Mouse (Mus musculus): ENCODE data around the gene Lsm12.

The Lsm12 gene

DNA sequence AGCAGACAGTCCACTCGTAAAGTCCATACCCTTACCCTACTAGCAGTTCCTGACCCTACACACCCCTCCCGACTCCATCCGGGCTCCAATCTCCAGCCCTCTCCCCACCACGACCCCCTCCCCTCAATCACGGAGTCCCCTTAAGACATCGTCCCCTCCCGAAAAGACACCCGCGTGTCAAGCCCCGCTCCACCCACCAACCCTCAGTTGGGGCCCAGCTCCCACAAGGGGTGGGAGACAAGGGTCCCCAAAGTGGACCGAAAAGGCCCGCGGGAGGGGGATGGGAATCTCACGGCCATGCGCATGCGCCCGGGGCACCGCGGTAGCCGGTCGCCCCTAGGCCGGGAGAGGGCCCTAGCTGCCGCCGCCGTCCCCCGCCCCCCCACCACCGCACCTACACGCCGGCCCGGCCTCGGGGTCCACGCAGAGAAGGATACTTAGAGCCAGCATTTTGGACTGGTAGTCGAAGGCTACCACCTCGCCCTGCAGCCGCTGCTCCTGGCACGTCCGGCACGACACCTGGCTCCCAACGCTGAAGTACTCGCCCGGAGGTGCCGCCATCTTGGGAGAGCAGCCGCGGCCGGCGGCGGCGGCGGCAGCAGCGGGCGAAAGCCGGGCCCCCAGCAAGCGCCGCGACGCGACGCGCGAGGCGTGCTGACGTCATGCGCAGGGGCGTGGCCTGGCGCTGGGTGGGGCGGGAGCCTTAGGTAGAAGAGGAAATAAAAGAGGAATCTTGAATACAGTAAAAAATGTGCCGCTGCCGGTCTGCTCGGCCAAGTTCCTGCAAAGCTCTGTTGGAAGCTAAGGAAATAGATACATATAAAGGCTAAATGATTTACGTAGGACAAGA is at the start of gene Lsm12:
TSS of gene Lsm12 (minus strand) at position 651 of the 850 bp plus-strand sequence.
- DNase-seq: peak; percentile 97

DNA sequence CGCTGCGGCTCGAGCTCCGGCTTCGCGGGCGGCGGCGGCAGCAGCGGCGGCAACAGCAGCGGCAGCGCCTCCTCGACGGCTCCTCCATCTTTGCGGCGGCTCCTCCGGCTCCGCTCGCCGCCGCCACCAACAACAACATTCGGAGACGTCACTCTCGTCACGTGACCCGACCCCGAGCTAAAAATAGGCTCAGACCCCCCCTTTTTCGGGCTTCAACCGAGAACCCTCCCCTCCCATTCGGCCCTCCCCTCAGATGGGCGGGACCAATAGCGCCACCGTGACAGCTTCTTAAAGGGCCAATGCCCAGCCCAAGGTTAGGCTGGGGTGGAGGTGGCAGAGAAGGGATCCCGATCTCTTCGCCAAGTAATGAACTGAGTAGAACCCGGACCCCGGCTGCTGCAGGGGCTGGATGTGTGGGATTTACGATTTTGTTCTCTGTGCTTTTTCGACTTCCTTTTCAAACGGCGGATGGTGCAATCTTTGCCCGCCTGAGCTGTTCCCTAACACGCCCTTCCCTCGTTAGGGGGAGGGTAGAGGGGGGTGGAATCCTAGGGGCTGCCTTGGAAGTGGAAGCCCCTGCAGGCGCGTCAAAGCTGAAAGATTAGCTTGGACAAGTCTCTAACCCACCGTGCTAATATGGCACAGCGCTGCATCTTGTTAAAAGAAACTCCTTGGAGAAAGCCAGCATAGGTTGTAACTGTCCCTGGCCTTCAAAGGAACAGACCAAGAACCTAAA is 45.1 kb upstream of the Lsm12 start, which contains the start of gene Hdac5:
TSS of gene Hdac5 (minus strand) at position 161 of the 736 bp plus-strand sequence.
- peak; percentile 100 for DNase-seq

DNA sequence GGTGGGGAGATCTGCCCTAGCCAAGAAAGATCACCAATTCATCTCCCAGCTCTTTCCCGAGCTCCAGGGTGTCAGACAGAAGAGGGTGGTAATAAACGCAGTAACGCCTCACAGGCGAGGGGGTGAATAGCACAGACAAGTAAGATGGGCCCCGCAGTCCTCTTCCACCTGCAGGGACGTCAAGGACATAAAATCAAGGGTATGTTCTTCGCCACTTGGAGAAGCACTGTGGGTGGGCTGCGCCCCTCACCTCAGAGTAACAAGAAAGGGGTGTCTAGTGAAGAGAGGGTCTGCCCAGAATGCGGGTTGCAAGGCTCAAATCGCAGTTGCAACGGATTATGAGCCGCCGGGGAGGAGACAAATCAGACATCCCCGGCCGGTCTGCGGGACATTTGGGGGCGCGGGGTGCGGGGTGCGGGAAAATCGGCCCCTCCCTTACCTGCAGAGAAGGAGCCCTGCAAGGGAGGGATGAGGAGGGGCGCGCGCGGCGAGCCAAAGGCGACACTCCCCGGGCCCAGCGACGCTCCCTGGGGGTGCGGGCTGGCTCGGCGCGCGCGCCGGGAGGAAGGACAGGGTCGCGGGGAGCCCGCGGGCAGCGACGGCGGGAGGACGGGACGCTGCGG is 44.3 kb upstream of the Lsm12 start:
- peak; percentile 40 for DNase-seq

GRCm38 (mm10) chr11:102228646-102229268 is 43.7 kb upstream of the Lsm12 start:
- no peak for DNase-seq

- DNase-seq: no peak
These were observed 43.1 kb upstream of the Lsm12 start for GRCm38 (mm10) chr11:102228191-102228545.

- no peak for DNase-seq
These were observed 42.4 kb upstream of the Lsm12 start for GRCm38 (mm10) chr11:102227270-102228190.

GRCm38 (mm10) chr11:102226067-102226978 is 41.2 kb upstream of the Lsm12 start:
- peak; percentile 44 for DNase-seq

DNA sequence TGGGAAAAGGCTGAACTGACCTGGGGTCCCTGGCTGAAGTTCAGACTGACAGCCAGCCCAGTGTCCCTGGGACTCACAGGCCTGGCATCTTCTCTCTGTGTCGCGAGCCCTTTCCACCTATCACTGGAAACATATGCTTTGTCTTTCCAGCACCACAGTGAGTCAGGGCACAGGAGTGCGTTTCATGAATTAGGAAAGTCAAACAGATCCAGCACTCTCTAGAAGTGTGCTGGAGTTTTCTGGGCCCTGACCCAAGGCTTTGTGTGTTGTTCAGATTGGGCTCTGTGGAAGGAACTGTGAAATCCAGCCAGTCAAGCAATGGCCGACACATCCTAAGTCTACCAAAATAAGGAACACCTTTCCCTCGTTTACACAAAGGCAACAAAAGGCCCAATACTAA is 40.1 kb upstream of the Lsm12 start:
- peak; percentile 76 for DNase-seq

DNA sequence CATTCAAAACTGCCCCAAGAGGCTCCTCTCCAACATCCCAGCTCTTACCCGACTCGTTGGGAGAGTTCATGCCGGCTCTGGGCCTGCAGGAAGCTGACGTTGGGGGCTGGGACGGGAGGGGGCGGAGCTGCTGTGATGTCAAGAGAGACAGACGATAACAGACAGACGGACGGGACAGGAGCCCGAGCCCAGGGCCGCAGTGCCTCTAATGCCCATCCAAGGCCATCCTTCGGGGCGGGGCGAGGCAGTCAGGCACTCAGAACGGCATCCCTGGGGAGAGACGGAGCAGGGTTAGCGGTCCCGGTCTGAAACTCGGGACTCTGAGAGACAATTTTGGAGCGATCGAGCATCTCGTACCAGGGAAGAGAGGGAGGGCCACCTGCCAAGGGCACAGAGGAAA is 39.6 kb upstream of the Lsm12 start:
- peak; percentile 55 for DNase-seq

GRCm38 (mm10) chr11:102223166-102223565 is 38.1 kb upstream of the Lsm12 start:
- peak; percentile 69 for DNase-seq

- DNase-seq: no peak
These were observed 36.9 kb upstream of the Lsm12 start for GRCm38 (mm10) chr11:102221954-102222351.

DNA sequence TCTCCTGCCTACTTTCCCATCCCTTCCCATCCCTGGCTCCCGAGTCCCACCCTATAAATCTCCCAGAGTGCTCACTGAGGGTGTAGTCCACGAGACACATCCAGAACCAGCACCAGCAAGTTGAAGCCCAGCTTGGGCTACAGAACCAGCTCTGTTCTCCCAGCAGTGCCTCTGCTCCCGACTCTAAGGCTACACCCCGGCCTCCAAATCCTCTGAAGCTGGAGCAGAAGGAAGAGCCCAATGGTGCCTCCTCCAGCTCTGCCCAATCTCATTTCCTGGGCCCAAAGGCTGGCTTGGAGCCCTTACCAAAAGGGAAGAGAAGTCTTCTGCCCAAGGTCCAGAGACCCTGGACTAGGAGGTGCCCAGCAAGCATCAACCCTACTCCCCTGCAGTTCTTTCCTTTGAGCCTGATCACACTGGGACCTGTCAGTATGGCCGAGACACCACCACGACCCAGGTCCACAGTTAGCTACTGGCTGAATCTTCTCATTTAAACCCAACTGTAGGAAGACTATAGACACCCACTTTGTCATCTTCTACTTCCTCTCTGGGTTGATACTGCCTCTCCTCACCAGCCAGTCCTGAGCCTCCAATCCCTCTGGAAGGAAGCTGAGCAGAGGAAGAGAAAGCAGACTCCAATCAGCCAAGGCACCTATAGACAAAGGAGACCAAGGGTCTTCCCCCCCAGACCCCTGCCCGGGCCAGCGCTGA is 36.3 kb upstream of the Lsm12 start:
- DNase-seq: no peak

- peak; percentile 55 for DNase-seq
These were observed 35.4 kb upstream of the Lsm12 start for GRCm38 (mm10) chr11:102220451-102220850.

DNA sequence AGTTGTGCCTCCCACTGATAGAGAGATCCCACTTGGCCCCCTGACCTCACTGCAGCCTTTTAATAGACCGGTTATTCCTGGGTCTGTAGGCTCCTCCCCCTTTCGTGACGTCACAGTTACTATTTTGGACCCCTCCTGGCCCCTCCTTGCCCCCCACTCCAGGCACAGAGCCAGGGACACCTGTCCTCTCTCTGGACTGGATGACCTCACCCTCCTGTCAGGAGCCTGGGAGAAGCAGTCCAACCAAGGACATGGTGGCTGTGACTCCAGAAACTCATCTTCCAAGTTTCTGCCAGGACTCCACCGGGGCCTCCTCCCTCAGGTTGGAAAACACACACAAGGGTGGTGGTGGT is 34.9 kb upstream of the Lsm12 start:
- DNase-seq: no peak

DNA sequence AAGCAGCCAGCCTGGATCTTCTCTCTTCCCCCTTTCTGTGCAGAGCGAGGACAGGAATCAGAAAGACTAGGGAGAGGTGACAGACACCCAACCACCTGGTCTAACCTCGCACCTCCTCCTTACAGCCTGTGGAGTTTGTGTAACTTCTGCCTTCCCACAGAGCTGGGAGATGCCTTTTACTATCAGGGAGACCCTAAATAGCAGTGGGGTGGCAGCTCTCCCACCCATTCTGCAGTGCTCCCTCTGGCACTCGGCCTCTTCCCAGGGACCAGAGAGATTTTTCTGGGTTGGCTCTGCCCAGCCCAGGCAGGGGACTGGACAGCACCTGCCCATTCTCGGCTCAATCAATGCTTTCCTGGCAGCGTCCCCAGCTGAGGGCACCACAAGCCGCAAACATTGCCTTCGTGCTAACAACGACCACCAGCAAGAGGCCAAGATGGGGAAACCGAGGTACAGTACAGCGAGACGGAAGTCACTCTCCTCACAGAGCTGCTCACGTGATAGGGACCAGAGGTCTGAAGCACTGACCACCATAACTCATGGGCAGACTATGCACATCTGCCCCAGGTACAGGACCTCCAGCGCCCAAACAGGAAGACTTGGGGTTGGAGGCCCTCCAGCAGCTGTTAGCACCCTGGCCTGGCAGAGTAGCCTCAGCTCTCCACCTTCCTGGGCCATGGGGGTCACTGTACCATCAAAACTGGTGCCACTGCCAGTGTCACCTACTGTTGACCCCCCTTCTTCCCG is 34.3 kb upstream of the Lsm12 start:
- no peak for DNase-seq

DNA sequence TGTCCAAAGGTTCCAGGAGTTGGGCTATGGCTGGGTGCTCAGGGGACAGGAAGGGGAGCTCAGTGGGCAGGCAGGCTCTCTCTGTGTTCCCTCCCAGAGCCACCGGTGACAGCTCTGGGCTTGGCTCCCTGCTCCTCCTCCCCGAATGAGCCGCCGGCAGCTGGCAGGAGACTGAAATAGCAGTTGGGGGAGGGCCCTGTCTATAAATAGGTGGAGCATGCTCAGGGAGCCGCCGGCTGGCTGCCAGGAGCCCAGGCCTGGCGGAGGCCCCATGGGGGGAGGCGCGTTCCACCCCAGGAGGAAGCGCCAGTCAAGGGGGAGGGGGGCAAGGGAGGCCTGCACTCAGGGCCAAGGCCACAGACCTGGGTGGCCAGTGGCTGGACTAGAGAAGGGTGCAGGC is 33.7 kb upstream of the Lsm12 start:
- DNase-seq: peak; percentile 98

GRCm38 (mm10) chr11:102217876-102218430 is 32.9 kb upstream of the Lsm12 start:
- DNase-seq: no peak

GRCm38 (mm10) chr11:102217396-102217795 is 32.3 kb upstream of the Lsm12 start:
- DNase-seq: peak; percentile 67

DNA sequence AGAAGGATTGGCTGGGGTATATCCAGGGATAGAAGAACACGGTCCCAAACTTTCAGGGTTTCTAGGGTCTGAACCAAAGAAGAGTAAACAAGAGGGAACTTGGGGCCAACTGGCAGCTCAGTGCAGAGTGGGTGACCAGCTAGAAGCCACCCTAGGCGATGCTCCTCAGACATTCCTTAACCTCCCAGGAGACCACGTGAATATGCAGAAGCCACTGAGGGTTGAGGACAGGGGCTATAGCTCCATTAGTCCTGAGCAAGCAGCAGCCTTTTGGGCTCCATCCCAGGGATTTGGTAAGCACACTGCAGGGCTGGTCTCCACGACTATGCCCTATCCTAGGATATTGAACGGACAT is 31.8 kb upstream of the Lsm12 start:
- DNase-seq: peak; percentile 31
